Mouse (Mus musculus) ovary, postnatal 36 days (tissue): ENCODE results near the gene Edf1.

ENCODE experiments used
- DNase-seq: peaks from one replicate; pipeline ENCODE4 v3.0.0; 2022; ENCODE audit warnings: low spot score, mixed read lengths

Edf1 gene

GRCm38 (mm10) chr2:25561946-25562345, 4.3 kb downstream of the Edf1 start:
- DNase-seq, result no peak

GRCm38 (mm10) chr2:25565741-25566140, 8.1 kb downstream of the Edf1 start:
- DNase-seq, result no peak

- DNase-seq, result no peak
Observed at GRCm38 (mm10) chr2:25566558-25566957, 8.9 kb downstream of the Edf1 start.

GRCm38 (mm10) chr2:25568473-25569019, 10.9 kb downstream of the Edf1 start:
- DNase-seq, result no peak

GRCm38 (mm10) chr2:25569323-25569722, 11.7 kb downstream of the Edf1 start:
- no peak for DNase-seq

GRCm38 (mm10) chr2:25571221-25571620, 13.6 kb downstream of the Edf1 start:
- DNase-seq, result no peak

- DNase-seq, result no peak
Observed at GRCm38 (mm10) chr2:25573068-25573467, 15.4 kb downstream of the Edf1 start.

- DNase-seq, result no peak
Observed at GRCm38 (mm10) chr2:25574136-25574535, 16.5 kb downstream of the Edf1 start.

- peak; percentile 93 for DNase-seq
Observed at GRCm38 (mm10) chr2:25574579-25575431, 17.2 kb downstream of the Edf1 start, which contains the start of the genes Mamdc4 and Phpt1. TSS of gene Mamdc4 (minus strand) at chr2:25574845. TSS of gene Phpt1 (minus strand) at chr2:25575224.

- DNase-seq, result peak; percentile 58
Observed at GRCm38 (mm10) chr2:25575432-25576027, 17.9 kb downstream of the Edf1 start.

GRCm38 (mm10) chr2:25576028-25576850, 18.6 kb downstream of the Edf1 start:
- no peak for DNase-seq

- no peak for DNase-seq
Observed at GRCm38 (mm10) chr2:25576965-25577891, 19.6 kb downstream of the Edf1 start.

GRCm38 (mm10) chr2:25577951-25578795, 20.5 kb downstream of the Edf1 start:
- DNase-seq, result no peak

- no peak for DNase-seq
Observed at GRCm38 (mm10) chr2:25578796-25579736, 21.4 kb downstream of the Edf1 start.

- no peak for DNase-seq
Observed at GRCm38 (mm10) chr2:25579737-25580460, 22.3 kb downstream of the Edf1 start.

GRCm38 (mm10) chr2:25580621-25581101, 23.0 kb downstream of the Edf1 start:
- DNase-seq, result no peak

GRCm38 (mm10) chr2:25581294-25581864, 23.7 kb downstream of the Edf1 start, which contains the start of gene Ajm1:
TSS of gene Ajm1 (minus strand) at chr2:25581757.
- DNase-seq, result peak; percentile 56

- DNase-seq, result no peak
Observed at GRCm38 (mm10) chr2:25581901-25582301, 24.3 kb downstream of the Edf1 start.
